Mouse (Mus musculus) bone marrow macrophage, adult 2 months (primary cell): Measurements from ENCODE around the gene Nras.

Experiments
- CTCF ChIP-seq: IDR thresholded peaks from 2 replicates; pipeline ENCODE4 v1.5.1; 2012; ENCODE audit warnings: low read depth, mild to moderate bottlenecking, low read length, moderate library complexity
- POLR2A ChIP-seq: IDR thresholded peaks from 2 replicates; pipeline ENCODE4 v1.6.1; 2012; ENCODE audit warnings: mild to moderate bottlenecking, low read depth, low read length, borderline replicate concordance

- TF ChIP-seq CTCF: no peak
- no peak for TF ChIP-seq POLR2A
Observed at GRCm38 (mm10) chr3:103075871-103076270, 17.8 kb downstream of the Nras start.
